Mouse (Mus musculus) T-helper 17 cell (primary cell): ENCODE results near the gene Sept6.

Source experiments
- in situ Hi-C, 2 experiments: fragments of 300-600 bp; cut with MboI, MseI; formaldehyde crosslinking; loops; 1 replicate in 1 of 2; 2 replicates in 1 of 2; pipeline ENCODE4 v1.15.1; 2025; ENCODE audit warnings: high pct_unique_total_duplicates in 2 of 2

The Sept6 gene

GRCm38 (mm10) chrX:36873765-36874164 lies 117.8 kb downstream of the Sept6 start, which contains the start of the genes Ube2a and C330007P06Rik:
Ube2a (plus strand) TSS chrX:36873900.
C330007P06Rik (minus strand) TSS chrX:36874111.
- in situ Hi-C loops: no loop called here

GRCm38 (mm10) chrX:36870372-36870771 lies 121.2 kb downstream of the Sept6 start:
- in situ Hi-C loops: no loop called here

GRCm38 (mm10) chrX:36864609-36865328 lies 126.8 kb downstream of the Sept6 start:
- in situ Hi-C loops: no loop called here

GRCm38 (mm10) chrX:36863766-36864608 lies 127.6 kb downstream of the Sept6 start:
- in situ Hi-C loops: no loop called here
